Mouse (Mus musculus) kidney, postnatal 4 days (tissue): Measurements from ENCODE around the gene Mum1.
A peak's percentile ranks its signal among the peaks of the same experiment; 100 is the strongest.

ENCODE experiments used
- DNase-seq, 2 experiments: peaks; one replicate each; pipeline ENCODE4 v3.0.0; 2021; ENCODE audit warnings: mixed read lengths in 2 of 2

Gene Mum1

DNA sequence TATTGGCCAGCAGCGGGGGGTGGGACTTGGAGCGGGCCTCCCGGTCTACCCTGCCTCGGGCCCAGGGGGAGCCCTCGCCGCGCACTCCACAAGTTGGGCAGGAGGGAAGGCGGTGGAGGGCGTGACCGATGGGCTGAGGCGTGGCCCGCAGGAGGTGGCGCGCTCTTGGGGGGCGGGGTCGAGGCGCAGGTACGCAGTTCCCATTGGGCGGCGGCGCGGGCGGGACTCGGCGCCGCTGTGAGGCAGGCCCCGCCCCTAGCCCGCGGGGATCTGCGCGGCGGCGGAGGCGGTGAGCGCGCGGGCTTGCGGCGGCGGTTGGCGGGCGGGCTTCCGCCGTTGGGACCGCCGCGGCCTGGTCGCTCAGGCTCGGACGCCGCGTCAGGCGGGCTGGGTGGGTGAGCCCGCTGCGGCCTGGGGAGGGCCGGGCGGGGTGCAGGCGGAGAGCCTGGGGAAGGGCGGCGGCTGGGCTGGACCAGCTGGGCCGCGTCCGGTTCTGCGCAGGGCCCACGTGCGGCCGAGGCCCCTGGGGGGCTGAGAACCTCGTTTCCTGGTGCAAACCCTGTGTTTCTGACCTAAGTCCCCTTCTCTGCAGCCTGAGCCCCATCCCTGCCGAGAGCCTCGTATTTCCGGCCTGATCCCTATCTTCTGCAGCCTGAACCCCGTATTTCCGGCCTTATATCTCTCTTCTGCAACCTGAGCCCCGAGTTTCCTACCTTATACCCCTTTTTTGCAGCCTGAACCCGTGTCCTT is at the start of gene Mum1:
TSS of gene Mum1 (plus strand) at position 19 of the 750 bp plus-strand sequence.
- DNase-seq: peak; percentile 99 to 100

DNA sequence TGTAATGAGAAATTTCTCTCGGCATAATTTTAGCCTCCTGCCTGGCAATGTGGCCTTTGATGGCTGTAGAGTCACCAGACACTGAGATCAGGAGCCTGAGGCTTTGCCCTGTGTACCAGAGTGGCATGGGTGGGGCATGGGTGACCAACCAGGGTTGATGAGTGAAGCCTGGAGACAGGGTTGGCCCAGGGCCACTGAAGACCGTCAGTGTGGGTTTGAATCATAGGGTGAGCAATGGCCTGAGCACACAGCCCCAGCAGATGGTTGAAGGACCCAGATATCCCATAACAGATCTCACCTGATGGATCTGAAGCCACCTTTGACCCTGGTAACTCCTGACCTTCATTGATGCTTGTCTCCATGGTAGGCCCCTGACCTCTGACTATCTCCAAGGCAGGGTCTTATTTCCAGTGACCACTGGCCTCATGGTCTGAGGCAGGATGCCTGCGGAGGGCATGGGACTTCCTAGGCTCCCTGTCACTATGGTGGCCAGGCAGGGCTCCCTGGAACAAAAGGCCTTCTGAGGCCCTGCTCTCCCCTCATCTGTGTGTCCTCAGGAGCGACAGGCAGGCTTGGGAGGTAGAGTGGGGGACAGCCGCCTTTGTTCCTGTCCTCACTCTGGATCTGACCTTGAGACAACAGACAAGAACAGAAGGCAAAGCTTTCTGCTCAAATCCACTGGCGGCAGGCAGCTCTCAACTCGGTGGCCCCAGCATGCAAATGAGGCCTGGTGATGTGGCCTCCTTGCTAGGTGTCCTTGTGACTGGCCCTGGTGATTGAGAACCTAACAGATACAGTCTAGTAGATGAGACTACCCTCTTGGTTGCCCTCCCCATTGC is 48.6 kb upstream of the Mum1 start:
- DNase-seq: no peak

DNA sequence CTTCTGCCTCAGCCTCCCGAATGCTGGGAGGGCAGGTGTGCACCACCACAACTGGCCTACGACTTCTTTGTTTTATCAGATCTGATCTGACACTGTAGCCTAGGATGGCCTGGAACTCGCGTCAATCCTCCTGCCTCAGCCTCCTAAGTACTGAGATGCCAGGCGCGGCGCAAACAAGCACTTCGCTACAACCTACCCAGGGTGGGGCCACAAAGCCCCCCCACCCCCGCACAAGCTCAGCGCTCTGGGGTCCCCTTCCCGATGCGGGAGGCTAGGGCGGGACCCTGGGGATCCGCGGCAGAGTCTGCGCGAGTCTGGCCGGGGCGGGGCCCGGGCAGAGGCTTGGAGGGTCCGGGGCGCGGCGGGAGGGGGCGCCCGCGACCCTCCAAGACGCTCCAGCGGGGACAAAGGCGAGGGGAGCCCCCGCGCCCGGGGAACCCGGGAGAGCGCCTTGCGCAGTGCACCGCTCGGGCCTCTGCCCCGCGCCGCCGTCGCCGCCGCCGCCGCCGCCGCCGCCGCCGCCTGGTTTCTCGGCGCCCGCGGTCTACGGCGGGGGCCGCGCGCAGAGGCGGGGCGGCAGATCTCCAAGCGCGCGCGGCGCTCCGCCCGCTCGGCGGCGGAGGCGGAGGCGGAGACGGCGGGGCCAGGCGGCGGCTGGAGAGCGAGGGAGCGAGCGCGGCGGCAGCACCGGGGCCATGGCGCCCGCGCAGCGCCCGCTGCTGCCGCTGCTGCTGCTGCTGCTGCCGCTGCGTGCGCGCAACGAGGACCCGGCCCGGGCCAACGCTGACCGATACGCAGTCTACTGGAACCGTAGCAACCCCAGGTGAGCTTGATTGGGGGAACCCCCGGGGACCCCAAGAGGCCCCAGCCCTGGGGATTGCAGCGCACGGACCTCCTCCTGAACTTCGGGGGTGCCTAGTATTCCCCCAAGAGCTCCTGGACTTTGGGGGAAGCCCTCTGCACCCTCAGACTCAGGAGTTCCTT is 46.9 kb upstream of the Mum1 start, which contains the start of gene Efna2:
TSS of gene Efna2 (plus strand) at position 415 of the 984 bp plus-strand sequence.
- DNase-seq: peak; percentile 63 to 73

DNA sequence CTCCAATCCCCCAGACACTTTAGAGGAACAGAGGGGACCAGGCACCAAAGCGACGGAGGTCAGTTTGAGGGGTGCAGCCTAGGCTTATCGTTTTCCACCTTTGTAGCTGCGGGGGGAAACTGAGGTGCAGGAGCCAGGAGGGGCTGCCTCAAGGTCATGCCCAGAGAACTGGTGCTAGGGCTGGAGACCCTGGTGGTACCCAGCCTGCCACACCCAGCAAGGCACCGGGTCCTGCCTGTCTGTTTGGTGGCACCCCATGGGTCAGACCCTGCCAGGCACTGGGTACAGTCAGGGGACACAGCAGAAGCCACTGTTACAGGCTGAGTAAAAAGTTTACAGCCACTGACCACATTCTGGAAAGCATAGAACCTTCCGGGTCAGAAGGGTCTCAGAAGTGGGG is 45.9 kb upstream of the Mum1 start:
- peak in 1 of 2 experiments; percentile 6 for DNase-seq

DNA sequence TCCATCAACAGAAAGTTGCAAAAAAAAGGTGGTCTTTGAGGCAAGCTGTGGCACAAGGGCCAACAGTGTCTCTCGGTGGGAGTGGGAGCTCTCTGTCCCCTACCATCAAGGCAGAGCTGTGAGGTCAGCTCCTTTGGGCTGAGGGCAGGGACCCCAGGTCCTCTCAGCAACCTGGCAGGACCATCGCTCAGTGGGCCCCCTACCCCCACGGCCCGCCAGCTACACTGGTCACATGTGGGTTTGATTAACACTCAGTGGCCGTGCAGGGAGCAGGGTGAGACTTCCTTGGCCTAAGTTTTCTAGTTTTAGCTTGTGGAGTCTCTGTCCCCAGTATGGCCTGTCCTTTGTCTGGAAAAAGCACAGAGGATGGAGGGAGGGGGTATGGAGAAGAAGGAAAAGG is 45.4 kb upstream of the Mum1 start:
- no peak for DNase-seq

DNA sequence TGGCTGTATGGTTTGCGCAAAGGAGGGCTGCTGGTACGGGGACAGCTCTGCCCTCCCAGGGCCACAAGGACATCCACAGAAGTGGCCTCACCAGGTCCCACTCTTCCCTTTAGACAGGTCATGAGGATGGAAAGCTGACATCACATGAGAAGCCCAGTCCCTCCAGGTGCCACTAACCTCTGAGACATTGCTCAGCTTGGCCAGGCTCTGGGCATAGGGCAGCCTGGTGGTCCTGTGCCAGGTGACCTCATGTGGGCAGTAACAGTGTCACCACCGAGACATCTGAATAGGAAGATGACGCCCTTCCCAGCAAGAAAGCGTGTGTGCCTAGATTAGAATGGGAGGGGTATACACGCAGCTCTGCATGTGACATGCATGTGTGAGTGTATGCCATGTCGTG is 43.7 kb upstream of the Mum1 start:
- no peak for DNase-seq

DNA sequence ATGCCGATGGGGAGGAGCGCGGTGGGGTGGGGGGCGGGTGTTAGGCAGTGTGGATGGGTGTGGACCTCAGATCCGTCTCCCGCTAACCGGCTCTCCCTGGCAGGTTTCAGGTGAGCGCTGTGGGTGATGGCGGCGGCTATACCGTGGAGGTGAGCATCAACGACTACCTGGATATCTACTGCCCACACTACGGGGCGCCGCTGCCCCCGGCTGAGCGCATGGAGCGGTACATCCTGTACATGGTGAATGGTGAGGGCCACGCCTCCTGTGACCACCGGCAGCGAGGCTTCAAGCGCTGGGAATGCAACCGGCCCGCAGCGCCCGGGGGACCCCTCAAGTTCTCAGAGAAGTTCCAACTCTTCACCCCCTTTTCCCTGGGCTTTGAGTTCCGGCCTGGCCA is 39.6 kb upstream of the Mum1 start:
- DNase-seq: no peak

DNA sequence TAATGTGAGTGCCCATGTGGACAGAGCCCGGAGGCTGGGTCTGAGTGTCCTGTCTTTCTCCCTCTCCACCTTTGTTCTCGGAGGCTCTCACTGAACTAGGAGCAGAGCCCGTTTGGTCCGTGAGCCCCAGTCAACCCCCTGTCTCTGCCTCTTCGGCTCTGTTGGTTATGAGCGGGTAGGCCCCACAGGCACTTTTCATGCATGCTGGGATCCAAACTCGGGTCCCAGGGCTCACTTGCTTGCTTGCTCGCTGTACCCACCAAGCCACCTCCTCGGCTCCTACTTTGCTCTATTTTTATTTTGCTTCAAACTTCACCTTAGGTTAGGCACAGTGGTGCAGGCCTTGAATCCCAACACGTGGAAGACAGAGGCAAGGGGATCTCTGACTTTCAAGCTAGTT is 38.5 kb upstream of the Mum1 start:
- no peak for DNase-seq

DNA sequence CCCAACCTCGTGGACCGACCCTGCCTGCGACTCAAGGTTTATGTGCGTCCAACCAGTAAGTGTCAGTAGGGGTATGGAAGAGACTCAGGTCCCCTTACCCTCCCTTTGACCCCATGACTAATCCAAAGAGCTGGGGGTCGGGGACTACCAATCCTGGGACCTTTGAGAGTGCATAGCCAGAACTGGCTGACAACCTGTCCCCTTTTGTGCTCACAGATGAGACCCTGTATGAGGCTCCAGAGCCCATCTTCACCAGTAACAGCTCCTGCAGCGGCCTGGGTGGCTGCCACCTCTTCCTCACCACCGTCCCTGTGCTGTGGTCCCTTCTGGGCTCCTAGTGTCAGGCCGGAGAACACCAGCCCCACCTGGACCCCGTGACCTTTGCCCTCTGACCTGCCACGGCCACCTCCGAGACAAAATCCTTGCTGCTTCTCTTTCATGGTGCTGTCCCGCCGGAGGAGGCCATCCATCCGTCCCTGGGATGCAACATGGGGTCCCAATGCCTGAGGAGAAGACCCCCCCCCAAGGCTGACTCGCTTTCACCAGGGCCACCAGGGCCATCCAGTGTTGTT is 37.7 kb upstream of the Mum1 start:
- DNase-seq: no peak

DNA sequence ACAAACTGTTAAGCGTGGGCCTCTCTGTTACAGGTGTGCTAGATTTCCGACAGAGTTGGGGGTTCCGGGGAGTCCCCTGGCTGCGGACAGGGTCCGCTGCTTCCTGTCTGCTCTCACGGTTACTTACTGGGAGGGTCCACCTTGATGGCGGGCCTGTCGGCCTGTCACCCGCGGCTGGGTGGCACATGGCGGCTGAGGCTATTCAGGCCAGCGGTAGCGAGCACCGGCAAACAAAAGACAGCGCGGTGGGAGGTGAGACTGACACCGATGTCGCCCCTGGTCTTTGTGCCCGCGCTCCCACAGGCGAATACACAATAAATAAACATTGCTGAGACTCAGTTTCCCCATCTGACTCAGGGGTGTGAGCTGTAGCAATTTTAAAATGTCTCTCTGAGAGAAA is 36.2 kb upstream of the Mum1 start:
- DNase-seq: no peak

DNA sequence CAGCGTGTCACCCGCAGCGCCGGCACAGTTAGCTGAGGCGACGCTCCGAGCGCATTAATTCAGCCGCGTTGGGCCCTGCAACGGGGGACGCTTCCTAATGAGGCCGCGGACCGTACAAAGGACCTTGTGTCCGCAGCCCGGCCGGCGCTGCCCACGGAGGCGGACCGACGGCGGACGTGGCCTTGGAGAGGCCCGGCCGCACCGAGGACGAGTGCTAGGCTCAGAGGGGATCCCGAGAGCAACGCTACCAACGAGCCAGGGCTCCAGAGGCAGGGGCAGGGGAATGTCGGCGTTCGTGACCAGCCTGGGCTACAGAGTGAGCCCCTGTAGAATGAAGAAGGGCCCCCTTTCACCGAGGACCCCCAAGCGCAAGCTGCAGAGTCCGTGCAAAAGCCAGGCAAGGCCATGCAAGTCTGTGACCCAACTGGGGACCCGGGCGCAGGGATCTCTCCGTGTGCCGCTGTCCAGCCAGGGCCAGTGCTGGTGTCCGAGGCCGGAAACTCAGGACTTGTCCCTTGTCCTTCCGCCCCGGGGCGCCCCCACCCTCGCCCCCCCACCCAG is 35.7 kb upstream of the Mum1 start:
- DNase-seq: peak; percentile 69 to 79

DNA sequence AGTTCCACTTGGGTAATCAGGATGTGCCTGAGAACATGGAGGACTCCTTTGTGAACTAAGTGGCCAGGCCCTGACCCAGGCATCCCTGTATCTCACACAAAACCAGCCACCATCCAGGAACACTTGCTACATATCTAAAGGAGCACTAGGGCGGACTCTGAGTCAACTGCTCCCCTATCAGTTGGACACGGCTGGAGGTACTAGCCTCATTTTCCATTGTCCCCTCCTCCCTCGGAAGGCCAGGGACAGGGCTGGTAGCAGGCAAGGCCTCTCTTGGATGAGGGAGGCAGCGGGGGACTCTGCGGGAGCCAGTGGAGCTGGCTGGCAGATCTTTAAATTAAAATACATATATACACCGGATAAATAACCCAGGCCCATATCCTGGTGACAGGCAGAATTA is 32.3 kb upstream of the Mum1 start:
- DNase-seq: no peak

DNA sequence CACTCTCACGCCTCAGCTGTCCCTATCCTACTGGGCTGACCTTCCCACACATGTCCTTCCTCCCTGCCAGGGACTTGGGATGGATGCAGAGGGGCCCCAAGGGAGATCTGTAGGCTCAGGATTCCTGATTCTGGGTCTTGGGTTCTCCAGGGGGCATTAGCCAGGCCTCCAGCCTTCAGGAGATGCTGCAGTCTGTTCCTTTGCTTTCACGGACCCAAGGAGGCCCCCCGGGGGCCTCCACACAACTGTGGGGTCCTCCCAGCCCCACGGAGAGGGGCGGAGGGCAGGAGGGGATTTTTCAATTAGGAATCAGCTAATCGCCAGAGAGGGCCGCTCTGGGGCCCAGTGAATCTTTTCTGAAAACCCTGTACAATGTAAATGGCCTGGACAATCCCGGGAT is 31.8 kb upstream of the Mum1 start:
- DNase-seq: no peak

DNA sequence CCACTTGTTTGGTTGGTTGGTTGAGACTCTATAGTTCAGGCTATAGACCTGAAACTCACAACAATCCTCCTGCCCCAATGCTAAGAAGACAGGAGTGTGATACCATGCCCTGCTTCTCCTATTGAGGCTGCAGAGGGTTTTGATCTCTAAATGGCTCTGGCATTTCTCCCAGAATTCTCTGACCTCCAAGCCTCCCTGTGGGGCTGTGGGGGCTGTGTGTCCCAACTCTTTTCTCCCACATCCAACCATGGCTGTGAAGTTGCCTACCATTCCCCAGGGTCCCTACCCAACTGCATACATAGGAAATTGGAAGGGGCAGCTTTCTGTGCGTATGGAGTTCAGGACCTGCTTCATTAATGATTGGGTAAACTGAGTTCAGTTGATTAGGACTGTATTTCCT is 30.1 kb upstream of the Mum1 start:
- no peak for DNase-seq

DNA sequence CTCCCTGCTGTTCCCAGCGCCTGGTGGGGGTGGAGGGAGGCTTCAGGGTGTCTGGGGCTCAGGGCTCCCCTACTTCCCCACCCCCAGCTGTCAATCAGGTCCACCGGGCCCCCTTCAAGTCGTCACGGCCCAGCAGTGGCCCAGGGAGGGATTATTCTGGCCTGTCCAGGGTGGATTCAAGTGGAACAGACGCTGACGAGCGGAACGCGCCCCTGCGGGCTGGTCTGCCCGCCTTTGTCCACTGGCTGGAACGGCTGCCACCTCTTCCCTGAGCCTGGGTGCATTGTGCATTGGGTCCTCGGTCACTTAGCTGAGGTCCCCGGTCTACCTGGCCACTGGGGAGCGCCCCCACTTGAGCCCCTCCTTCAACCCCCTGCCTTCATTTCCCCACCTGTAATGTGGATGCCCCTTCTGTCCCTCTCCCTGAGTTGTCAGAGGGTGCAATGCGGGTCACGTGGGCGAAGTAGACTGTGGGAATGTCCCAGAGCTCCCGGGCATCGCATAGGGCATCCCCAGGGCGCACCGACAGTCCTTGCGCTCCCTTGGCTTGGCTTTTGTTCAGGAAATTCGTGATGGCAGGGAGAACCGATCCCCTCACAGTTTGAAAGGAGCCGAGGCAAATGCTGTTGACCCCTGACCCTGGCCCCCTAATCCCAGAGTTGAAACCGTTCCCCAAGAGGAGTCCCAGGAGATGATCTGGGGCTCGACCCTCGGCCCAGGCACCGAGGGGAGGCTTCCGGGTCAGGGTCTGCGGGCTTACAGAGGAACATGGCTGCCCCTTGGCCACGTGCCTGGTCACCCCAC is 29.3 kb upstream of the Mum1 start:
- peak in 1 of 2 experiments; percentile 35 for DNase-seq

DNA sequence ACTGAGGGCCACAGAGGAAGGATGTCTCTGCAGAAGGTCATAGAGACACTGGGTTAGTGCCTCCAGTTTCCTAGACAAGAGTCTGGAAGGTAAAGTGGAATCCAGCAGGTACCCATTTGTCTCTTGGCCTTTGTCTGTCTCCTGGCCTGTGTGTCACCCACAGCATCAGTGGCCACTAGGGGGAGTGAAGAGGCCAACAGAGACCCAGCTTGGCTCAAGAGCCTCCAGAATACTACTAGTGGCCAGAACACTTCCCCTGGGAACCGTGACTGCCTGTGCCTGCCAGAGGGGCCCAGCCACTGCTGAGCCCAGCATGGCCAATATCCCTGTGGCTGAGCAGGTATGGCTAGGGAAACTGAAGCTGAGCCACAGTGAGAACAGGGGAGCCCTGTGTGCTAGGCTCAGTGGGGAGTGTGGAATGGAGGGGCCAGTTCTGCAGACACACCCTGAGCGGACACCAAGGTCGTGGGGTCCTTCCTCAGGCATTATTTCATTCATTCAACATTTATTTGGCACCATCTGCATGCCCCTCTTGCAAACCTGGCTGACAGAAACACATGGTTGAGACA is 26.7 kb upstream of the Mum1 start:
- DNase-seq: peak; percentile 83 to 89

DNA sequence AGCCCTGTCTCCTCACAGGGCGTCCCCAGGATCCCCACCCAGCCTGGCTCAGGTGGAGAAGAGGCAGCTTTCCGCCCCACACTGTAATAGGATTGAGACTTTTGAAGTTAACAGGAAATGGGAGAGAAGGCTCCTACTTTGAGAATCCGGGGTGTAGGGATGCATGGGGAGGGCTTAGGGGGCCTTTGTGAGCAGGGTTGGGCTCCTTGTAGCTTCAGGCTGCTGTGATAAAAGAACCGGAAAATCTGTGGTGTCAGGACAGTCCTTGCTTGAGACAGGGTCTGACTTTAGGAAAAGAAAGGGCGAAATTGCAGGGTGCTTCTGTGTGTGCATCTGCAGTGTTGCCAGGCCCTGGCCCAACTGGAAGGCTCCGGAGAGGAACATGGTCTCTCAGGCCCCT is 25.7 kb upstream of the Mum1 start:
- DNase-seq: no peak

DNA sequence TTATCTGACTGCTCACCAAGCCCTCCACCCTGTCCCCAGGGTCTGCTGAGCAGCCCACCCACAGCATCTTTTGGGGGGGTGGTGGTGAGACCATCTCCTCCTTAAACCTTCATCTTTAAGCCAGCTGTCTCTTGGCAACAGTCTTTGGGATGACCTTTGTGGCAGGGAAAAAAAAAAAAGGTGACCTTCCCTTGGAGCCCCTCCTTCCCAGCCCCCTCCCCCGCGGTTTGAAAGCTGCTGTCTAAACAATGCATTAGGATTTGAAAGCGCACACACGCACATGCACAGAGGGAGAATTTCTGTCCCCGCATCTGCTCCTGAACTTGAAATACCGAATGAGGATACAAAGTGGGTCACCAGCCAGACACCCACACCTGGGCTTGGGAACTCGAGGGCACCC is 22.2 kb upstream of the Mum1 start:
- no peak for DNase-seq

DNA sequence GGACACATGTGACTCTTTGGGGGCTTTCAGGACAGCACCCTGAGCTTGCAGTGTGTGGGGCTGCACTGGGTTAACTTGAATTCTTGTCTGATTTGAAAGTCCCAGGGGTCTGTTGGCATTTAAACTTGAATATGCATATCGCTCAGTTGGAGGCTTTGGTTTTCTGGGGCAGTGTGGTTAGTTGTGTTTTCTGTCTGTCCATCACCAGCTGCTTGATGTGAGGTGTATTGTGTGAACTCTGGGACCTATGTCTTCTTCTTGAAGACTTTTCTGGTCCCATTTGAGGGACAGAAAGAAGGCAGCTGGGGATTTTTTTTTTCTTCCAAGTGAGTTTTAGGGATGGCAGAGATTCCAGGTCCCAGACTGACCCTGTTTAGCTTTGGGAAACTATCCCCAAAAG is 19.0 kb upstream of the Mum1 start:
- DNase-seq: no peak

DNA sequence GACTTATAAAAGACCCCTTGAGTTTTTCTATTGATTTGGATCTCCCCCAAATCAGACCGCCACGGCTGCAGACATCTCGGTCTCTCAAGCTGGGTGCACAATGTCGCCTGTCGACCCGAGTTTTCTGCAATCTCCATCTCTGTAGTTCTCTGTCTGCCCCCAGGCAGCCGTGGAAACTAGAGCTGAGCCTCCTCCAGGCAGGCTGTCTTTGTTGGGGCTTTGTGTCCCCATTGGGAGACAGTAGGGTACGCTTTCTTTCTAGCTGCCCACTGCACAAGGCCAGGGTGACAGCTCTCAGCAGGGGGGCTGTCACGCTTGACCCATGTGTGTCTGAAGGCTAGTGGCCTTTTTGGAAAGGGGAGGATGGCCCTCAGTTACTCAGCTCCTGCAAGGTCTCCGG is 18.6 kb upstream of the Mum1 start:
- DNase-seq: no peak

DNA sequence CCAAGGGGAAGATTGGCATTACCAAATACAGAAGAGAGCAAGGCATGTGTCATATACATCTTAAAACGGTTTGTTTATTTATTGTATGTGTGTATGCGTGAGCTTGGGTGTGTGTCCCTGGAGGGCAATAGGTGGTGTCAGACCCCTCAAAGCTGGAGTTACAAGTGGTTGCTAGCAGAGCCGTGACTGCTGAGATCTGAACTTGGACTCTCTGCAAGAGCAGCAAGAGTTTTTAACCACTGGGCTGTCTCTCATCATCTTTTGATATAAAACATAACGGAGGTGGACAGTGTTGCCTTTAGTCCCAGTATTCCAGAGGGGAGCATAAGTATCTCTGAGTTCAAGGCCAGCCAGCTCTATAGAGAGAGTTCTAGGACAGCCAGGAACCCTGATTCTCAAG is 18.0 kb upstream of the Mum1 start:
- no peak for DNase-seq
